Mouse (Mus musculus) heart, adult 2 months (tissue): ENCODE results near the gene Gmds. TPM values are rescaled to one million over a fixed set of nuclear protein-coding genes. Genes with fewer than 3 reads are reported as not detected.

Experiments
- DNase-seq, 2 experiments: peaks; one replicate each; pipeline ENCODE4 v3.0.0; 2021
- H3K27ac ChIP-seq: fragments of 200-600 bp; 2 replicates; pipeline ENCODE4 v1.8.1; 2022
- H3K27me3 ChIP-seq: fragments of 200-500 bp; 2 replicates; pipeline ENCODE4 v1.6.1; 2012; ENCODE audit warnings: mild to moderate bottlenecking, low read length, inconsistent platforms, mixed read lengths; ENCODE audit not compliant: control insufficient read depth, insufficient read depth
- H3K36me3 ChIP-seq: fragments of 200-500 bp; 2 replicates; pipeline ENCODE4 v1.6.1; 2012; ENCODE audit warnings: low read length, inconsistent platforms; ENCODE audit not compliant: control insufficient read depth, insufficient read depth
- H3K4me1 ChIP-seq: fragments of 200-500 bp; 2 replicates; pipeline ENCODE4 v1.6.1; 2011; ENCODE audit warnings: low read length; ENCODE audit not compliant: control insufficient read depth, insufficient read depth
- H3K4me3 ChIP-seq: fragments of 200-600 bp; 2 replicates; pipeline ENCODE4 v1.8.1; 2022
- H3K79me2 ChIP-seq: fragments of 200-500 bp; replicated peaks from 2 replicates; pipeline ENCODE4 v1.6.1; 2012; ENCODE audit warnings: mild to moderate bottlenecking, inconsistent platforms, low read length, moderate library complexity, mixed read lengths; ENCODE audit not compliant: control insufficient read depth, insufficient read depth
- H3K9ac ChIP-seq: fragments of 200-500 bp; 2 replicates; pipeline ENCODE4 v1.6.1; 2012; ENCODE audit warnings: low read depth, mild to moderate bottlenecking, control low read depth, inconsistent platforms, low read length, mixed read lengths
- CTCF ChIP-seq: fragments of 200-600 bp; IDR thresholded peaks from 2 replicates; pipeline ENCODE4 v1.8.1; 2022; ENCODE audit warnings: antibody characterized with exemption, mild to moderate bottlenecking, moderate library complexity
- EP300 ChIP-seq: fragments of 200-500 bp; IDR thresholded peaks from 2 replicates; pipeline ENCODE4 v1.6.1; 2011; ENCODE audit warnings: low read depth, low read length, control low read depth; ENCODE audit not compliant: insufficient read depth
- POLR2A ChIP-seq: fragments of 200-500 bp; IDR thresholded peaks from 2 replicates; pipeline ENCODE4 v1.6.1; 2011; ENCODE audit warnings: mild to moderate bottlenecking, low read depth, low read length, control low read depth; ENCODE audit not compliant: insufficient read depth
- WGBS: fragments of 180-500 bp; shearing (Covaris S2); methylation state at CpG from one replicate; pipeline ENCODE4 v1.1.7; 2018; 5-methylcytosine and 5-hydroxymethylcytosine counted together
- intact Hi-C: fragments of 180-260 bp; cut with DNase I; formaldehyde crosslinking; loops from one replicate; pipeline ENCODE4 v1.15.1; 2025
- polyA plus RNA-seq: library from polyadenylated mRNA; depleted of rRNA; stranded (reverse); fragments of >200 nt; gene quantifications from 2 replicates; pipeline ENCODE4 v1.2.3, GENCODE M21; 2012
- total RNA-seq, 2 experiments: library from RNA; stranded (reverse); gene quantifications; 2 replicates each; pipeline ENCODE4 v1.2.3; 2021

Gene Gmds
- total and polyA plus RNA-seq, 3 experiments, result 4.2 to 6.0 (median 5.2) TPM

DNA sequence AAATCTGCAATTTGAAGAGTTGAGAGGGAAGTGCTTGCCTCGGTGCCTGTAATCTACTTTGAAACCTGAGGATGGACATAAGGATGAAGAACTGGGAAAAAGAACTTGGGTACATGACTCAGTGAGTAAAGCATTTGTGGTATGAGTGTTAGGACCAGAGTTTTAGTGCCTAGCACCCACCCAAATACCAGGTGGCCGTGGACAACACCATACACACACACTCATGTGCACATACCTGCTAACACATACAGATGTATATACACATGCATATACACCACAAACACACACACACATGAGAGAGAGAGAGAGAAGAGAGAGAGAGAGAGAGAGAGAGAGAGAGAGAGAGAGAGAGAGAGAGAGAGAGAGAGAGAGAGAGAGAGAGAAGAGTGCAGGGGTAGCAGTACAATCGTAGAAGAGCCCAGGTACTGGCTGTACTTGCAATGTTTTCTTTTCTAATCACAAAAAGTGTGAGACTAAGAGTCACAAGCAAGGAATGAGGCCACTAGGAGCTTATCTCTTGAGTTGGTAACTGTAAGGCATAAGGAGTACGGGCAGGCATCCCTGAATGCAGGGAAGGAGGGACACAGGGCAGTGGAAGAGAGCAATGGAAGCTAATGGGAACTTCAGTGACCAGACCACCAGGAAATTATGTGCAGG lies 33.5 kb upstream of the Gmds start:
- intact Hi-C loops, result no loop called here

DNA sequence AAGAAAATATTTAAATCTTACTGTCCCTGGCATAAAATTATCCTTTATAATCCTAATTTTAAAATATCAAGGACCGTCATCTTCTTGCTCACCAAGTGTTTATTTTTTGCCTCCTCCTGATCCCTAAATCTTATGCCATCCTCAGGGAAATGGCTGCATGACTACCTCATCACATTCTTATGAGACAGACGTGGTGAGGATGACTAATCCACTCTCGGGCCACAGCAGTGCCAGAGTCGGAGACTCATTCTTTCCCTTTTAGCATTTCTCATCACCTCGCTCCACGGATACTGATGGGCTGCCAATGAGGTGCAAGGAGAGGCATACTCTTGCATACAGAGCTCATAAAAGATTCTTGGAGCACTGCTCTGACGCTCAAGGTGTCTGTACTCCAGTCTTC lies 32.2 kb upstream of the Gmds start:
- Histone ChIP-seq H3K4me1 (no peaks in the 10 kb centered on the region), H3K27ac (no peak overlapping the region), H3K79me2 (no peaks in the 10 kb centered on the region), H3K4me3 (no peak overlapping the region), H3K27me3 (no peaks in the 10 kb centered on the region), H3K36me3 (no peaks in the 10 kb centered on the region), H3K9ac (no peak overlapping the region)
- DNase-seq, result peak in 1 of 2 experiments; percentile 5
- WGBS, result 64% methylated on average over 7 of the region's 7 CpGs
- intact Hi-C loops, result no loop called here
- TF ChIP-seq POLR2A (no peak), CTCF (no peak), EP300 (no peak)

More for the DNA sequence above, 33.5 kb upstream of the Gmds start:
- Histone ChIP-seq H3K9ac (no peak overlapping the region), H3K4me1 (no peaks in the 10 kb centered on the region), H3K27me3 (no peaks in the 10 kb centered on the region), H3K36me3 (no peaks in the 10 kb centered on the region), H3K79me2 (no peaks in the 10 kb centered on the region), H3K27ac (no peak overlapping the region), H3K4me3 (no peak overlapping the region)
- WGBS, result 66% methylated on average over 4 of the region's 4 CpGs
- no peak for TF ChIP-seq POLR2A
- no peak for TF ChIP-seq CTCF
- TF ChIP-seq EP300, result no peak
- no peak for DNase-seq

DNA sequence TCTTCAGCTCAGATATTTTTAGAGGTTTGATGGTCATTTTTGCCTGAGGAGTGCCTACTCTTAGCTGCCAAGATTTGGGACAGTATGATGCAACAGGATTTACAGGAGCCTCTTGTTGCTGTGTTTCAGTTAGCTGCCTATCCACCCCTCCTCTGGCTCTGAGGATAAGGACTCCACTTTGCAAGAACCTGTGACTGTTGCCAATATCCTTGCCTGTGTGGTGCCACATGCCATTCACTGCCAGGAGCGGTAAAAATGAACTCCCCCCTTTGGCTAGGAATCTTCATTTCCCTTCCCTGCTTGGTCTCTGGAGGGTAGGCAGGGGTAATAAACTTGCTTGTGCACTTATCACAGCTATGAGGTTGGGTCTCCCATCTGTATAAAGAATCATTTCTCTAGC lies 31.6 kb upstream of the Gmds start:
- 41% methylated on average over 1 of the region's 1 CpGs for WGBS
- no peaks in the 10 kb centered on the region for H3K79me2 ChIP-seq
- H3K27me3 ChIP-seq, result no peaks in the 10 kb centered on the region
- no peak for DNase-seq
- H3K36me3 ChIP-seq, result no peaks in the 10 kb centered on the region
- intact Hi-C loops, result no loop called here
- no peak for TF ChIP-seq POLR2A
- H3K4me1 ChIP-seq, result no peaks in the 10 kb centered on the region
- H3K27ac ChIP-seq, result no peak overlapping the region
- H3K4me3 ChIP-seq, result no peak overlapping the region
- H3K9ac ChIP-seq, result no peak overlapping the region

DNA sequence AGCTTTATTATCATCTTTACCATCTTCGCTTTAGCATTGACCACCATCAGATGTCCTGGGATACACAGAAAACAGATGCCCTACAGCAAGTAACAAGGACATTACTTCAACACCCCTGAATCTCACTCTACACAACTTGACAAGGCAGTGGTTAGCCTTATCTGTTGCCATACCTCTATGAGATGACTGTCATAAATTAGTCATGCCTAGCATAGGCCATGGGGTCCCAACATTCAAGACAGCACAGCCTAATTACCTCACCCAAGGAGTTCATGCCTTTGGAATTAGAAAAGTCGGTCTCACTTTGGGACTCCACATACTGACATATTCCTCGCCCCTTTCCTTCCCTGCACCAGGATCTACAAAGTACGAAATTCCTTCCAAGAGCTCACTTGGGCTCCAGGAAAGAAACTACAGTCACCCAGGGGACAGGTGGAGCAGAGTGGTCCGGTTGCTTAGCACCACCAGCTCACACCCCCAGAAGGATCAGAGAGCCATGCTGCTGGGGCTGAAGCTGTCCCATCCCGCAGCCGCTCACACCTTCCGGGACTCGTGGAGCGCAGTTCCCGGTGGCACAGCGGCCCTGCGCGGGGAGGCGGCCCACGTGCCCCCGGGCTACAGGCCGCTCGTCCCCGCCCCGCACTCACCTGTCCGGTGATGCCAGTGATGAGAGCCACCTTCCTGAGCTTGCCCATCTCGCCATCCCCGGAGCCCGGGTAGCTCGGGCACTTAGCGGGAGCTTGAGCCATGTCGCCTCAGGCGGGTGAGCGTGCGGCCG lies 616 bp downstream of the Gmds start:
- TF ChIP-seq POLR2A, result no peak
- TF ChIP-seq EP300, result no peak
- no peak for TF ChIP-seq CTCF
- peaks cover 3% of the 10 kb centered on the region for H3K36me3 ChIP-seq
- WGBS, result 5% methylated on average over 32 of the region's 32 CpGs
- peak overlapping the region; percentile 72 for H3K4me3 ChIP-seq
- peak overlapping the region; percentile 52 for H3K27ac ChIP-seq
- H3K4me1 ChIP-seq, result peaks cover 2% of the 10 kb centered on the region
- intact Hi-C loops, result loop anchor here (2.0 kb wide), 1 partner anchor 531 kb away; the partner anchor contains the start of gene Foxc1
- no peak for DNase-seq
- no peaks in the 10 kb centered on the region for H3K27me3 ChIP-seq
- H3K9ac ChIP-seq, result peak overlapping the region; percentile 90
- peaks cover 1% of the 10 kb centered on the region; the same call in 1 of the 2 replicates for H3K79me2 ChIP-seq

DNA sequence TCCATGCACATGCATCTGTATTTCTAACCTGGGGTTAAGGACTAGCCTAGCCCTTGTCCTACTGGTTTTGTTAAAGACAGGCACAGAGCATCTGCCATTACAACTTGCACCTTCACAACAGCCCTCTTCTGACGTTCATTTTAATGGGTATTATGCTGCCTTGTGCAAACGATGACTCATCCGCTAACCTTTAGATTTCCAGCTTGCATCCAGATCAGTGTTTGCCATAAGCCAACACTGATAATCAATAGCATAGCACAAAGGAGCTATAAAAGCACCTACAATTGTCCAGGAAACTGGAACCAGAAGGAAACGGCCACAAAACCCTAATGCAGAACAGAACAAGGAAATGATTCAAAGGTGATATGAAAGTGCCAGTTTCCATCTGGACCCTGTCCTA lies 20.2 kb downstream of the Gmds start:
- TF ChIP-seq POLR2A, result no peak
- no peak for TF ChIP-seq CTCF
- TF ChIP-seq EP300, result no peak
- Histone ChIP-seq H3K27ac (no peak overlapping the region), H3K36me3 (no peaks in the 10 kb centered on the region), H3K4me1 (no peaks in the 10 kb centered on the region; the same call in 1 of the 2 replicates), H3K9ac (no peak overlapping the region), H3K4me3 (no peak overlapping the region), H3K79me2 (no peaks in the 10 kb centered on the region), H3K27me3 (no peaks in the 10 kb centered on the region)
- 65% methylated on average over 4 of the region's 4 CpGs for WGBS
- no peak for DNase-seq
- intact Hi-C loops, result no loop called here

DNA sequence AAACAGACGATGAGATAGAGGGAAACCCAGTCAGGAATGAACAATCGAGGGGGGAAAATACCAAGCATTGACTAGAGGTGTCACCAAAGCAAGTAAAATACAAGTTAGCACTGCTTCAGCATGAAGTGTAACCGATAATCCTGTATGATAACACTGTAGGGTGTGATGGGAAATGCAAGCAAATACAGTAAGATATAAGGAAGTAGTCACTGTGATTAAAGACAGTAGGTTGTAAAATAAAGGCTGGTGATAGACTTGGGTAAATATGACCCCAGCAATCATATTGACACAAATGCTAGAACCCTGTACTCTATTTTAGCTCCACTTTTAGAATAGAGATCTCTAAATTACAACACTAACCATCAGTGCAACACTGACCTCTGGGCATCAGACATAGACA lies 21.2 kb downstream of the Gmds start:
- DNase-seq, result no peak
- intact Hi-C loops, result no loop called here
- no peaks in the 10 kb centered on the region; the same call in 1 of the 2 replicates for H3K4me1 ChIP-seq
- no peaks in the 10 kb centered on the region for H3K36me3 ChIP-seq
- no peak overlapping the region for H3K9ac ChIP-seq
- no peaks in the 10 kb centered on the region for H3K79me2 ChIP-seq
- no peaks in the 10 kb centered on the region for H3K27me3 ChIP-seq
- no peak overlapping the region for H3K4me3 ChIP-seq
- TF ChIP-seq POLR2A, result no peak
- TF ChIP-seq CTCF, result no peak
- TF ChIP-seq EP300, result no peak
- WGBS, result 77% methylated on average over 3 of the region's 3 CpGs
- H3K27ac ChIP-seq, result no peak overlapping the region
